Mouse (Mus musculus): ENCODE measurements around the gene Mettl23.

GRCm38 (mm10) chr11:116851576-116852290 is 8.7 kb downstream of the Mettl23 start:
- 0 out of 2 replicates have a peak, but pooled peaks have one; percentile 30 for TF ChIP-seq HCFC1 (IDR thresholded peaks at IDR 0.05; ENCODE audit: borderline replicate concordance, insufficient read depth, low read length)
- TF ChIP-seq CHD2 (IDR thresholded peaks at IDR 0.05; ENCODE audit: low read depth, low read length) = no peak; the same call in 1 of the 2 replicates
- no peak for TF ChIP-seq ZNF384 (IDR thresholded peaks at IDR 0.05; ENCODE audit: low read depth, low read length)
- no peak for TF ChIP-seq ZC3H11A (IDR thresholded peaks at IDR 0.05; ENCODE audit: borderline replicate concordance, low read depth, low read length)
- no peak; the same call in 1 of the 2 replicates for TF ChIP-seq MAFK (IDR thresholded peaks at IDR 0.05; ENCODE audit: insufficient read depth, low read depth, low read length)

All from ES-E14 (cell line).